Mouse (Mus musculus) 3134 (cell line): Measurements from ENCODE around the gene Tgfb2.
A peak's percentile ranks its signal among the peaks of the same experiment; 100 is the strongest.

Experiments
- DNase-seq: peaks from one replicate; pipeline ENCODE4 v3.0.0-alpha.2; 2011; ENCODE audit warnings: low spot score; ENCODE audit not compliant: insufficient read length; ENCODE audit errors: extremely low read depth

Tgfb2 gene

DNA sequence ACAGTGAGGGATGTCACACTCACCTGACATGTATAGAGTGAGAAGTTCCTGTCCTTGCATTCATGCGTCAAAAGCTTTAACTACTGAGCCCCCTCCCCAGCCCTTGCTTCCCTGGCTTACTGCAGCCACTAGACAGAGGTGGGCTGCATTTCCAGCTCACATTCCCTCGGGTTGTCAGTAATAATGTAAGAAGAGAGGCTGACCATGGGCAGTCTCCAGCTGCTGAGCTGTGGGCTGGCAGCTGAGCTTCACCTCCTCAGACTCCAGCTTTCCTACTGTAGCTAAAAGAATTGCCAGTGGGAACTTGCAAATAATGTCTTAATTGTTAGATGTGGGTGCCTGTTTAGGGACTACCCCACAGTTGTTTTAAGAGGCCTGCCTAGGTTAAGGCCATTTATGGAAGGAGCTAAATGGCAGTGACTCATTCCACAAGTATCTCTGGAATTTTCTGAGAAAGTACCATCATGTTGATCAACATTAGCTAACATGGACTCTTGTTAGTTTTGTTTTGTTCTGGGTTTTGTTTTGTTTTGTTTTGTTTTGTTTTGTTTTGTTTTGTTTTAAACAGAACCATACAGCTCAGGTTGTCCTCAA lies 120.1 kb downstream of the Tgfb2 start:
- peak; percentile 32 for DNase-seq

- peak; percentile 42 for DNase-seq
Observed at GRCm38 (mm10) chr1:186583933-186584332, 121.9 kb downstream of the Tgfb2 start.

- DNase-seq: peak; percentile 43
Observed at GRCm38 (mm10) chr1:186582113-186582512, 123.7 kb downstream of the Tgfb2 start.

DNA sequence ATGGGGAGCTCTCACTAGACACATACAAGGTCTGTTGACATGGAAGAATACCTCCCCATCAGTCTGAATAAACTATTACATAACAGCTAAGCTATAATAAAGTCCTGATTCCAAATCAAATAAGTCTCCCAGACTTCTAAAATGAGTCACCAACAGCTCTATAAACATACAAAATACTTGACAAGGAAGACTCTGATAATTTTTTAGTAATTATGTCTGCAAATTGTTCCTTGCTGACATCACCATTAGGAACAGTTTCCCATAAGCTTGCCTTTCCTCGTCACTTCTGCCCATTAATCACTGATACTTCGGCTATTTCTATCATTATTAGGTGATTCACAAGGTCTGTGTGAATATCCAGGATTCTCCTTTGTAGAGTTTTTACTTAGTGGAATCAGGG lies 124.1 kb downstream of the Tgfb2 start:
- no peak for DNase-seq

GRCm38 (mm10) chr1:186581114-186581513 lies 124.7 kb downstream of the Tgfb2 start:
- peak; percentile 27 for DNase-seq

- DNase-seq: no peak
Observed at GRCm38 (mm10) chr1:186577302-186577701, 128.5 kb downstream of the Tgfb2 start.

GRCm38 (mm10) chr1:186575629-186576028 lies 130.2 kb downstream of the Tgfb2 start:
- DNase-seq: no peak

DNA sequence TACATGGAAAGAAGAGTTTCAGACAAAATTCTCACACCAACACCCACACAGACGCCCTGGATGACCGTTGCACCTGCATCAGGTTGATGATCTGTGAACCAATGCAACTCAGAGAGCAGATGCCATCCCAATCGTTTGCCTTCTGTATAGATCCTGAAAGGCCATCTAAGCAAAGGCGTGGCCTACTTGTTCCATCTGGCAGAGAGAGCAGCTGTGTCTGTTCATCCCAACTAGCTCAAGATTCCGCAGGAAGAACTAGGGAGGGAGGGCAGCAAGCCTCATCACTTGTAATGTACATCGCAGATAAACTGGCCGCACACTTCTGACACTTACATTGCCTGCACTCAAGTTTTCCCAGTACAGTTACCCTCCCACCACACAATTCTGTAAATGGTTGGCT lies 130.7 kb downstream of the Tgfb2 start:
- DNase-seq: no peak
